Mouse (Mus musculus): ENCODE measurements around the gene Gdpd5.

Gdpd5 gene

DNA sequence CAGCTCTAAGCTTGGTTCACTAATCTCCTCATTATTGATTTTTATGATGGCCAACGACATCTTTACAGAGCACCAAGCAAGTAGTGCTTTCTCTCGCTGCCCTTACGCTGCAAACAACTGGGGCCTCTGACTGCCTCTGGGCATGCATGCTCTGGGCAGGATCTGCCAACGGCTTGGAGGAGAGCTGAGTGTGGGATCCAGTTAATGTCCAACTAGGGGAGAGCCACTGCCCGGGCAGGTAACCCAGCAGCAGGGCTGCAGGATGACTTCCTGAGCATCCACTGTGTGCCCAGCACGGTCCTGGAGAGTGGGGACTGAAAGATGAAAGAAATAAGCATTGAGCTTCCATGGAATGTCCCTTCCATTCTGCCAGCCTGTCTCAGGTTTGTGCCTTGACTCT is 14.5 kb upstream of the Gdpd5 start:
- no peak for DNase-seq

DNA sequence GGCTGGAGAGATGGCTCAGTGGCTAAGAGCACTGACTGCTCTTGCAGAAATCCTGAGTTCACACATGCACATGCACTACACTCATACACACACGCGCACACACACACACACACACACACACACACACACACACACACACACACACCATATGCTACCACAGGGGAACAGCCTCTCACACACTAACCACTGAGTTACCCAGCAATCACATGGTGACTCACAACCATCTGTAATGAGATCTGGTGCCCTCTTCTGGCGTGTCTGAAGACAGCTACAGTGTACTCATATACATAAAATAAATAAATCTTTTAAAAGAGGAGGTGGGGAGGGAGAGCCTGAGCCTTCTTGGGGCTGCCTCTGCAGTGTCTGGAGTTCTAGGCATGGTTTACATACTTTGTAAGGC is 6.9 kb upstream of the Gdpd5 start:
- peak in 1 of 2 experiments; percentile 20 for DNase-seq

DNA sequence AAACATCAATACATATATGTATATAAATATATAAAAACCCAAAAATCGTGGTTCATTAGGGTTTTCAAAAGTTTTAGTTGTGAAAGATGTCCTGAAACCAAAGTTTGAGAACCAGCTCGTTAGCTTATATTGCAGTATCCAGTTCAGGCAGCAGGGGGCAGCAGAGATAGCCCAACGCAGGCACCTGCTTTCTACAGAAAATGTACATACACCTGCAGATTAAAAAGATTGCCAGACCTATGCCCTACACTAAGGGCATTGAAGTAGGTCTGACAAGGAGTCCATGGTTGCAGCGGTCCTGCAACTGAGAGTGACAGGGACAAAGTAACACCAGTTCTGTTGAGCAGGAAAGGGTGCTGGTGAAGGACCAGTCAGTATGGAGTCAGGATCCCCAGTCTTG is 5.8 kb upstream of the Gdpd5 start:
- peak; percentile 92 to 93 for DNase-seq

DNA sequence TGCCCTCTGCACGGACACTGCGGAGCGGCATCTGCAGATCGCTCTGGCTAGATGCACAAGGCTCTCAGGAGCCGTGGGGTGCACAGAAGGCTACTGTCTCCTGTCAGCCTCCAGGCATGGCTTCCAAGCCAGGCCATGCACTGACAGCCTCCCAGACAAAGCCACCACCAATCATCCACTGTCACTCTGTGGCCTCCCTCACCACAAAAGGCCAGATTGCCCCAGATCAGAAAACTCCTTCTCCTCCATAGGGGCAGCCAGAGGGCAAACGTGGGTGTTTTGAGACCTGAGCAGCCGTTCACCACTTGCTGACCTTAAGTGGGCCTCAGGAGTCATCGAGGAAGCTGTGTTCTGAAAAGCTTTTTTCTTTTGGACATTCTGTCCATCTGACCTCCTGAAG is 2.3 kb upstream of the Gdpd5 start:
- no peak for DNase-seq

DNA sequence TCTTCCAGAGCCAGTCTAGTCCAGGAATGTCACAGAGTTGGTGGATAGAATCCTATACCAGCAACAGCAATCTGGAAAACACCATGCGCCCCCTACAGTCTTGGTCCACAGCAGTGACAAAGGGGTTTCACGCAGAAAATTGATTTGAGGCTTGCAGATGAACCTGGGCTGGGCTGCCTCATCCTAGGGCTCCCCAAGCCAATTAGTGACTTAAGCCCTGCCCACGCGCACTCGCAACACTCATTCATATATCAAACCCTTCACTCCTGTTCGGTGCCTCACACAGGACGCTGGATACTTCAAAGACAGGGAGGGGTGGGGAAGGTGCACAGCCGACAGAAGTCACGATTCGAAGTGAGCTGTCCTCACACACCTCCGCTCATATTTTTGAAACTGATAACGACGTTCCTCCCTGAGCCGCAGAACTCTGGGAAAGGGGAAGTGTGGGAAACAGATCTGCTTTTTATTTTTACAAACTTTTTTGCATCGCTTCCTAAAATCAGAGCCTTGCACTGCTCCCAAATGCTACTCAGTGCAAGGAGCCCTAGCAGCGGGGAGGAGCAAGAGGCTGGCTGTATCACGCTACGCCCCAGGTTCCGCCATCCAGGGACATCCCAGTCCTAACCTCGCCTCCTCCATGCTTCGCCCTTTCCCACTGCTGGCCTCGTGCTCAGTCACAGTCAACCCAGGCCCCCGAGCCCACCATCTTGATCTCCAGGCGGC is 562 bp upstream of the Gdpd5 start:
- peak; percentile 29 to 33 for DNase-seq

DNA sequence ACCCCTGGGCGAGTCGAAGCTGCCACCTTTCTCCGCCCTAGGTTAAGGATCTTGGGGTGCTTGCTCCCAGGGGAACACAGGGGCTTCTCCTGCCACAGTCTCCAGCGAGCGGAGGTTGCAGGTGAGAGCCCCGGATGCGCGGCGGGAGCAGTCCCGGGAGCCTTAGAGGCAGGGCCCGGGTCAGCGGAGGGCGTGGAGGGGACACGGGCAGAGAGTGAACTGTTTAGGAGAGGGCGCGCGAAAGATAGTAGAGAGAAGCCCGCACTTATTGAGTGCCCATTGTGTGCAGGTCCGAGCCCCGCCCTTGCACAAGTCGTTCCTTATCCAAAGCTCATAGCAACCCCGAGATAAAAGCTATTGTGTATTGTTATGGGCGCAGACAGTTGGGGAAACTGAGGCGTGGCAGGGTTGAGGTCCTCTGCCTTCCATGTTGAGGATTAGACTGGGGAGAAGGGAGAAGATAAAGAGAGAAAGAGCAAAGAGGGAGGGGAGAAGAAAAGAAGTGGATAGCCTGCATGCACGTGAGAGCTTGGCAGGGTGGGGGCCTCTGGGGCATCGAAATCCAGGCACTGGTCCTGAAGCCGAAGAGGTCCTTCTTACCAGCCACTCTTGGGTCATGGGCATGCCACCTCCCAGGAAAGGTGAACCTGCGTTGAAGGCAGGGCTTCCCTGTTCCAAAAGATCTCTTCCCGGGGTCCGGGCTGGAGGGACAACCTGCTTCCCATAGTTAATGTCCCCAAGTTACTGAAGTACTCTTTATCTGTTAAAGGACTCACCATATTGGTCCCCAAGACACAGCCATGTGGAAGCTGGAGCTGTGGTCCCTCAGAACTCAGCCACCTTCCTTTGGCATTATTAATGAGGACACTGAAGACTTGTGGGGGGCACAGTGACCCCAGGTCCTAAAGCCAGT is 1.1 kb downstream of the Gdpd5 start:
- peak in 1 of 2 experiments; percentile 25 for DNase-seq

DNA sequence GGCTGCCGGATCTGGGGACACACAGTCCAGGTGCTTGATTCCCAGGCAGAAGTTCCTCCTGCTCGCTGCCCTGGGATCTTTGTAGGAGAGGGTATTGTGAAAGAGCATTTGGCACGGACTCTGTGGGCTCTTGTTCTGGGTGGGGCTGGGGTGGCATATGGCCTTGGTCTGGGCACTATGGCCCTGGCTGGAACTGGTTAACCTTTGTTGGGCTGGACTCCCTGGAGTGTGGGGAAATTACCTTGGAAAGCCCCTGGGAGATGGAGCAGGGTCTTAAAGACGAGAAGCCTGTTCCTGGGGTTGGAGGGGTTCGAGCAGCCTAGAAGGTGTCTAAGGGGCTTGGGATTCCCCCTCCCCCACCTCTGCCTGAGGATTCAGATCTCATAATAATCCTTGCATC is 2.0 kb downstream of the Gdpd5 start:
- DNase-seq, result no peak

DNA sequence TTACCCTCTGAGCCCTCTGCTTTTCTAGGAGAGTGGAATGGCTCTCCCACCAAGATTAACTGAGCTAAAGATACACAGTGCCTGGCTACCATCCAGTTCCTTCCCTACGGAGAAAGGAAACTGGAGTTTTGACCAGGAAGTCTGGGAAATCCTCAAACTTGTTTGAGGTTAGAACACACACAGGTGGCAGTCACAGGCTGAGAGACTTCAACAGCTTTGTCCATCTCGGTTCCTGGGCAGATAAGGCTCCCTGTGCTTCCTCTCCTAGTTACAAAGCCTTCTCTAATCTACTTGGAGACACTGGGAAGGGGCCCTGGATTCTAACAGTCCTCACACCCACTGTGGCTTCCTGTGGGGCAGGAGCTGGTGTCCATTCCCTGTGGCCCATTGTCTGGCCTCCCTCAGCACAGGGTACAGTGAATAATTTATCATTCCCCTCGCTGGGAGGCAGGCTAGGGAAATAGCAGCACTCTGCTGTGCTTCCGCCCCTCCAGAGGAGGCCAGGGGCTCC is 2.9 kb downstream of the Gdpd5 start:
- no peak for DNase-seq

DNA sequence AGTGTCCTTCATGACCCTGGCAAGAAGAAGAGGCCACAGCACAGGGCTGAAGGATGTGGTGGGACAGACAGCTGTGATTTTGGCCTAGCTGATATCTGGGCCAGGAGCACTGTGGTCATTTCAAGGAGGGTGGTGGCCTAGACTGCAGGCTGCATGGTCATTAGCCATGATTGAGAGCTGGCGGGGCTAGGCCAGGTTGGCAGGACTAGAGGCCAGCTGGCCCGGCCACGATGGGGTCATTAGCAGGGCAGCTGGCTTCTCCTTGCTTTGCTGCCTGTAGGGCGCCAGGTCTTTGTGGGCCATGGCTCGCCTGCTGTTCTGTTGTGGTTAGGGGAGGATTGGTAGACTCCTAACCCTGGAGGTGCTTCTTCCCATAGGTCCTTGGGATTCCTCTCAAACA is 4.8 kb downstream of the Gdpd5 start:
- DNase-seq, result no peak

DNA sequence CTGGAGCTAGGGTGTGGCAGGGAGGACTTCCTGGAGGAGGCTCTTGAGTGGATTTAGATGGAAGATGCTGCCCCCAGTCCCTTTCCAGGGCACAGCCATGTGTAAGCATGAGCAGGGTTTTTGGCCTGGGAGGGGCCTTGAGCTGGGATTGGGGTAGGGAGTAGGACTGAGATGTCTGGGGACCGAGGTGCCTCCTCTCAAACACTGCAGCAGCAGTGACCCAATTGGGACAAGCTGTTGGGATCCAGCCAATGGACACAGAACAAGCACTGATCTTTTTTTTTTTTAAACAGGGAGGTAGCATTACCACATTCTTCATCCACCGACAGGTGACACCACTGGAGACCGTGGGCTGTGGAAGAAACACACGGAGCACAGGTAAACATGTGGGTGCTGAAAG is 5.6 kb downstream of the Gdpd5 start:
- no peak for DNase-seq

DNA sequence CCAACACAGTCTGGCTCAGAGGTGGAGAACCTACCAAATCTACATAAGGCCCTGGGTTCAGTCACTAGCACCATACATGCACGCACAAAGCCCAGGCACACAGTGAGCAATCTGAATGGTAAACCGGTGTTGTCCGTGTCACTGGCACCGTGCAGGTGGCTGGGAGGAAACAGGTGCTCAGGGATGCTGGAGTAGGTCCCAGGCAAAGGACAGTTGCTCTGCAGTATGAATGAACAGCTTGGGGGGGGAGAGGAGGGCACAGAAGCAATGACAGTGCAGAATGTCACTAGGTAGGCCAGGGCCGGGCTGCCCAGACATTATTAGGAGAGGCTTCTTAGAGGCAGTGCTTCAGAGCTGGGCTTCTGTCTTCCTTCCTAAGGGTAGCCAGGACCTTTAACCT is 6.1 kb downstream of the Gdpd5 start:
- DNase-seq, result no peak

DNA sequence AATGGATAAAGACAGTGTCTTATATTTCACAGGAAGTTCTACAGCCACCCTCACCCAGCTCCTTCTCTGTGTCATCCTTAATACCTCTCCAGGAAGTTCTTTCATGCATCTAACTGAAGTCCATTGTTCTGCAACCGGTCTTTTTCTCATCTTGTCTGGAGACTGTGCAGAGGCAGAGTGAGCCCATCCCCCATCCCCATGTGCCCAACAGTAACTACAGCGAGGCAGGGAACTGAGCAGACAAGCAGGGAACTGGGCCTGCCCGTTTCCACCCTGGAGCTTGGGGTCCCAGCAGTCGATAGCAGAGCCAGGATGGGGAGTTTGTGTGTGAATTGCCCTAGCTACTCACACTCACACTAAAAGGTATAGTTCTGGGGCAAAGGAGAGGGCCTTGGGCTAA is 9.3 kb downstream of the Gdpd5 start:
- no peak for DNase-seq

DNA sequence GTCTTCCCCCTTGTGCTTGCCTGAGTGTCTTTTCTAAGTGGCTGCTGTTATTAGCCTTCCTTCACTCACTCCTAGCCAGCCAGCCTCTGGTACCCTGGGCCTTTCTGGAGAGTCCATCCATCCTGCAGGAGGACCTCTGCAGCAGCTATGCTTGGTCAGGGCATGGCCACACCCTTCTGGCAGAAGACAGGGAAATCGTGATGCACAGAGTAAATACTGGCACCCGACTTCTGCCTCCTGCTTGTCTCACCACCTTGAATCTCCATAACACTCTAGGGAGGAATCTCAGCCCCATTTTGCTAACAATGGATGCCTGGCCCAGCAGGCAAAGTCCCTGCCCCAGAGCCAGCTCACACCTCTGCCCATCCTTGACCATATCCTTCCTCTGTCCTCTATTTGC is 11.5 kb downstream of the Gdpd5 start:
- DNase-seq, result no peak

DNA sequence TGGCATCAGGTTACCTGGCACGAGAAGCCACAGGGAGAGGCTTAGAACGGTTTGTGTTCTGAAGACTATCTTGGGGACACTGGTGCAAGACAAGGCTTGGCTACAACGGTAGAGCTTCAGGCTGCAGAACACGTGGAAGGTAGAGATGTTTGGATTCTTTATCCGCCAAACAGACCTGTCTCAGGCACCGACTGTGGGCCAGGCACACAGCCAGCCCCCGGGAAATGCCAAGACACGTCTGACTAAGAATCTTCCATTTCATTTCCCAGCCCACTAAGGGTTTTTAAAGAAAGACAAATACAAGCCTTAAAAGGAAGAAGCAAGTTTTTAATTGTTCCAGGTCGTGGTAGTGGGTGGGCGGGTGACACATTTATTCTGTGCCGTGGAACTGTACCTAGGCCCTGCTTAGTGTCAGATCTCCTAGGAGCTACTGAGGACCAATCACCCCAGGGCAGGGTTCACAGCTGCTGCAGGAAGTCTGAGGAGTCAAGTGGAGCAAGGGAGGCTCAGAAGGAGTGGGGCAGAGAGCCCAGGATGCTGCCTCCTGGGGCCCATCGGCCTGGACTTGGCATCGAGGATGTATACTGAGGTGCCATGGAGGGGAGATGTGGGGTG is 12.6 kb downstream of the Gdpd5 start:
- DNase-seq, result no peak

DNA sequence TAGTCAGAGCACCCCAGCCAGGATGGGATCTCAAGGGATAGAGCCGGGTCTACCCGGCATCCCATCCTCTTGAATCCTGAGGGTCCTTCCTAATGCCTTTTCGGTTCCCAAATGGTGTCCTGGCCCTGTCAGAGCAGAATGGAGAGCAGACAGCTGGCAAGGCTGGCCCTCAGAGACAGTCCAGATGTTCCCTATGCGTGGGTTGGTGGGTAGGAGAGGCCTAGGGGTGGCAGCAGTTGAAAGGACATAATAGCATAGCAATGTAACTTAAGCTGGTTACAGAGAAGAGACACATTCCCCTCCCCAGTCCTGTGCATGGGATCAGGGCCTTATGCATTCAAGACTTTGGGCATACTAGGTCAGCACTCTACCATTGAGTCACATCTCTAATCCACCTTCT is 14.2 kb downstream of the Gdpd5 start:
- DNase-seq, result no peak

DNA sequence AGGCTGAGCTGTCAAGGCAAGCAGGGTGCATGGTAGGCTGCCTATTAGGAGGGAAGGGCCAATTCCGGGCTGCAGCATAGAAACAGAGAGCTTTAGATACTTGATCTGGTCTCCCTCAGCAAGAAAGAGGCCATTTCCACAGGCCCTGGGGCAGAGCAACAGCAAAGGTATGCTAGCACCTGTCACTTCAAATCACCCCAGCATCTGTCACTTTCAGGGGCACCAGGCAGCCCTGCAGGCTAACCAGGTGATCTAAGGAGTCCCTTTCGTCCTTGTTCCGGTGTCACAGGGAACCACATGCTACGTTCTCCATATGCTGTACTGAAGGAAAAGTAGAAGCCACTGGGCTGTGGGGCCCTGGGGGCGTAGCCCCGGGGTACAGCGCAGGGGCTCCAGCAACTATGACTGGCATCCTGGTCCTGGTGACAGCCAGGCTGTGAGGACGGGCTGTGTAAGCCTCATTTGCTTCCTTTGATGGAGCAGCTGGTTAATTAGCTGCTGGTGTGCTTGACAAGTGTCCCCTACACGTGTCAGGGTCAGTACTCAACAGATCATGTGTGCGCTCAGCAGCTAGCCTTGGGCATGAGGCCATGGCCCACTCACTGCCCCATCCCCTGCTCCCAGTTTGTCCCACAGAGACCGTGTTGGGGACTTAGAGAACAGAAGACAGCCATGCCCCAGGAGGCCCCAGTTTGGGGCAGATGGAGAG is 14.8 kb downstream of the Gdpd5 start:
- no peak for DNase-seq

DNA sequence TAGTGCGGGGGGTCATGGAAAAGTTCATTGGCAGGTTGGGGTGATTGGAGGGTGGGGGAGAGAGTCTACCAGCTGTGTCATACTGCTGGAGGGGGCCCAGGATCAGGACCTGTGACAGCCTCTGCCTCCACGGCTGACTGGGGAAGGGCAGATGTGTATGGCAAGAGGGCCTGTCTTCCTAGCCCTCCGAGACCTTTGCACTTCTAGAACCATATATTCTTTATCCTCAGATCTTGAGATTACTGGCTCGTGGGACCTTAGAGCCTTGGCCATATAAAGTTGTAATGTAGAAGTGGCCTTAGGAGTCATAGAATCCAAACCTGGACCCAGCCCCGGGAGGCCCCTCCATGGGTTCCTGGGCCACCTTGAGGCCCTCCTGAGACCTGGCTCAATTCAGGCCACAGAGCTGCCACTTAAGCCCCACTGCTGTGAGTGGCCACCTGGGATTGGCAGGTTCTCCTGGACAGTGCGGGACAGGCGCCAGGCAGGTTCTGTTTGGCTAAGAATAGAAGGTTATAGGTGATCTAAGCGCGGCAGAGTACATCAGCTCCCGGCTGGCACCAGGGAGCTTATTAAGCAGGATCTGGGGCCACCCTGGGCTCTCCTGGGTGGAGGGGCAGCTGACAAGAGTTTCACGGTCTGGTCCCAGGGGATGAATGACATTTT is 15.9 kb downstream of the Gdpd5 start:
- DNase-seq, result no peak

DNA sequence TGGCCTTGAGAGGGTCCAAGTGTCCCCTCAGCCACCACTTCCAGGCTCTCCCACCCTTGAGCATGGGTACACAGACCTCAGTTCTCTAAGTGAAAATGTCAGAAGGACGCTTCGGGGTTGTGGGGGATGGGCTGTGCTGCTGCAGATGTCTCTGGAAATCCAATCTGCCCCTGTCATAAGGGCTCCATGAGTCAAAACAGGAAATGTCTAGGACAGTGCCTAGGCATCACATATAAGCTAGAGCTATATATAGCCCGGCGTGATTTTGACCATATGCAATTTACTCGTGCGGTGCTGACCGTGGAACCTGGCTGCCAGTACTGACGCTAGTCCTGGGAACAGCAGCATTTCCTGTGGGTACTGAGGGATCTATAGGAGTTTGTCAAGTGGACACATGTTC is 20.2 kb downstream of the Gdpd5 start:
- DNase-seq, result peak in 1 of 2 experiments; percentile 10

DNA sequence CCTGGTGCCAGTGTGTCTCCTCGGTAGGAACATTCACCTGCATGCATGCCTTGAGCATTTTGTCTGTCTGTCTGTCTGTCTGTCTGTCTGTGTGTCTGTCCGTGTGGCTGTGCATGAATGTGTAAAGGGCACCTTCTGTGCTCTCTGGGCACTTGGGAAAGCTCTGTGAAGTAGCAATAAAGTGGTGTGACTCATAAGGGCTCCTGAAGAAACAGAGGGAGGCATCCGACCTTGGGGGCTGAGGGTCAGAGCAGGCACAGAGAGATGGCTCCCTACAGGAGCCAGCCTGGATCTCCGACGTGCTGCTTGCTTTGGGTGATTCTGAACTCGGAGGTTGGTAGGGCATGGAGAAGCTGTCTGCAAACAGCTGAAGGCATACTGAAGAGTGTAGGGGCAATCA is 21.3 kb downstream of the Gdpd5 start:
- DNase-seq, result no peak

DNA sequence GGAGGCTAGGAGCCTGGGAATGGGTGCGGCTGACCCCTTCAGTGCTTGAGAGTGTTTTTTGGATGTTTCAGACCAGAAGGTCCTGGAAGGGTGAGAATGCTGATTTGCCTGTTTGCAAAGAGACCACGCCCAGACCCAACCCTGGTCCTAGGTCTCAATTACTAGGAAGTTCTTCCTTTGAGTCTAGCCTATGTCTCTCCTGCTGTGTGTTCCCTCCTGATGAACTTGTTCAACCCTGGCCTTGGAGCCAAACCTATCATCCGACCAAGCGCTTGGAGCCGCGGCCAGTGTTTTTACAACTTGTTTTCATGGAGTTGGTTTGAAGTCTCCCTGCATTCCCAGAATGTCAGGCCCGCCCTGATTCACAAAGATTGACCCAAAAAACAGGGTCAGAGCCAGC is 22.0 kb downstream of the Gdpd5 start:
- DNase-seq, result no peak

DNA sequence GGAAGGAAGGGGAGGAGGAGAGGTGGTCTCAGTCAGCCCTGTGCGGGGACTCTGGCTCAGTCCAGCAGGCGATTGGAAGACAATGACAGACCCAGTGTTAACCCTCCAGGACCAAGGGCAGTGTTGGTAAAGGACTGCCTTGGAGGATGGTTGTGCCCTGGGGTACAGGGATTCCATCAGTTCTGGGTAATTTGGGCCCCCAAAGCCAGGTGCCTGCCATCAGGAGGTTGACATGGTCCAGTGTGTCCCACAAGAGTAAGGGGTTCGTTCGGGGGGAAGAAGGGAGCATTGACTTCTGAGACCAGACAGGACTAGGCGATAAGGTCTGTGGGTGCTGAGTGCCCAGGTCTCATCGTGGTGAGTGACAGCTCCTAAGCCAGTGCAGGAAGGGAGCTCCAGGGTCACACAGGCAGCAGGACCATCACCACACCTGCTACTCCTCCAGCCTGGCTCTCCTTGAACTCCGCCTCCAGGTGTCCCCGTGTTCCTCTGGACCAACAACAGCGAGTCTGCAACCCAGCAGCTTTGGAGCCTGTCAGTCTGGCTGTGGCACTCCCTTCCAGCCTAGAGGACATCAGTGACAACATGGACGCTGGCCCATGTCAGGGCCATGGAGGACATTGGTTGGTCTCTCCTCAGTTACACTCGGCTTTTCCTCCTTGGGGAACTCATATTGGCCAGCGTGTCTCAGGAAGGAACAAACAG is 23.0 kb downstream of the Gdpd5 start:
- no peak for DNase-seq

Data from B cell, adult 2 months (primary cell).